Mouse (Mus musculus): ENCODE data around the gene Tln1.

- TF ChIP-seq POLR2A (IDR thresholded peaks at IDR 0.05; ENCODE audit: control insufficient read depth, extremely low read depth, insufficient read depth, low read length, poor library complexity), result no peak
- no peak for TF ChIP-seq CTCF (IDR thresholded peaks at IDR 0.05; ENCODE audit: borderline replicate concordance, control insufficient read depth, extremely low read depth, insufficient read depth, low read length, poor library complexity)
Measured at GRCm38 (mm10) chr4:43530081-43530501, 32.4 kb downstream of the Tln1 start.
